Mouse (Mus musculus) urinary bladder, adult 2 months (tissue): ENCODE results near the gene 4930442H23Rik. TPM values are rescaled to one million over a fixed set of nuclear protein-coding genes. Genes with fewer than 3 reads are reported as not detected.
"Not testable (repeated sequence)": the region's sequence is repeated elsewhere in the genome, so short reads cannot be mapped to it uniquely, and the experiment has no call there.

ENCODE experiments used
- DNase-seq: peaks from one replicate; pipeline ENCODE4 v3.0.0; 2022; ENCODE audit warnings: low spot score
- polyA plus RNA-seq: library from polyadenylated mRNA; depleted of rRNA; stranded (reverse); fragments of >200 nt; gene quantifications from 2 replicates; pipeline ENCODE4 v1.2.3, GENCODE M21; 2012

Gene 4930442H23Rik
- polyA plus RNA-seq, 1 experiment = not detected

- DNase-seq = no peak
These were observed 5.5 kb downstream of the 4930442H23Rik start for GRCm38 (mm10) chr10:81177958-81178712.

GRCm38 (mm10) chr10:81177491-81177925 lies 6.1 kb downstream of the 4930442H23Rik start:
- no peak for DNase-seq

- peak; percentile 100 for DNase-seq
These were observed 7.0 kb downstream of the 4930442H23Rik start, which contains the start of gene Eef2 for GRCm38 (mm10) chr10:81176466-81177271. Gene Eef2 (plus strand): TSS chr10:81176631.

- DNase-seq = no peak
These were observed 7.6 kb downstream of the 4930442H23Rik start for GRCm38 (mm10) chr10:81175936-81176465.

GRCm38 (mm10) chr10:81175345-81175701 lies 8.3 kb downstream of the 4930442H23Rik start:
- DNase-seq = not testable (repeated sequence)

GRCm38 (mm10) chr10:81174617-81175344 lies 8.9 kb downstream of the 4930442H23Rik start:
- DNase-seq = no peak

GRCm38 (mm10) chr10:81173132-81173531 lies 10.5 kb downstream of the 4930442H23Rik start:
- no peak for DNase-seq

GRCm38 (mm10) chr10:81169411-81169900 lies 14.2 kb downstream of the 4930442H23Rik start:
- DNase-seq = not testable (repeated sequence)

GRCm38 (mm10) chr10:81168521-81169244 lies 15.0 kb downstream of the 4930442H23Rik start:
- peak; percentile 70 for DNase-seq

GRCm38 (mm10) chr10:81168087-81168431 lies 15.6 kb downstream of the 4930442H23Rik start:
- DNase-seq = no peak

- peak; percentile 95 for DNase-seq
These were observed 16.2 kb downstream of the 4930442H23Rik start, which contains the start of gene Pias4 for GRCm38 (mm10) chr10:81167200-81168086. Gene Pias4 (minus strand): TSS chr10:81167923.

- DNase-seq = no peak
These were observed 18.5 kb downstream of the 4930442H23Rik start for GRCm38 (mm10) chr10:81165118-81165517.

- no peak for DNase-seq
These were observed 21.4 kb downstream of the 4930442H23Rik start for GRCm38 (mm10) chr10:81162318-81162652.

- no peak for DNase-seq
These were observed 21.9 kb downstream of the 4930442H23Rik start for GRCm38 (mm10) chr10:81161602-81162317.

- DNase-seq = peak; percentile 21
These were observed 28.9 kb downstream of the 4930442H23Rik start for GRCm38 (mm10) chr10:81154736-81155135.

GRCm38 (mm10) chr10:81154313-81154712 lies 29.3 kb downstream of the 4930442H23Rik start:
- no peak for DNase-seq

GRCm38 (mm10) chr10:81152609-81153008 lies 31.0 kb downstream of the 4930442H23Rik start:
- DNase-seq = no peak

GRCm38 (mm10) chr10:81151261-81151660 lies 32.4 kb downstream of the 4930442H23Rik start:
- no peak for DNase-seq

GRCm38 (mm10) chr10:81146296-81146695 lies 37.4 kb downstream of the 4930442H23Rik start:
- DNase-seq = no peak
